ENCODE assay signal across 8 mouse cellular contexts in genomic region chr10:91123828-91124822, GRCm38 (mm10). TPM values are rescaled to one million over a fixed set of nuclear protein-coding genes. Genes with fewer than 3 reads are reported as not detected.
A peak's percentile ranks its signal among the peaks of the same experiment; 100 is the strongest.
DNase-seq lines count a peak whose midpoint lies in the region; ATAC-seq and TF ChIP-seq lines count a peak whose summit lies in the region.

Gene Slc25a3, minus strand, starts transcription at chr10:91124059.

- ATAC-seq in forebrain, postnatal 0 days, result peak; percentile 100
- ATAC-seq in lung, embryonic 15.5 days (ENCODE audit: borderline replicate concordance, extremely low read depth, low FRiP score, low TSS enrichment), result peak; percentile 100

- peaks cover 22% of the 10 kb centered on the region for H3K79me2 ChIP-seq in MEL (ENCODE audit: control insufficient read depth, insufficient read depth, low read length, poor library complexity)

- TF ChIP-seq CTCF in MEL (IDR thresholded peaks at IDR 0.05 in 2 of 3, conservative IDR thresholded peaks at IDR 0.05 in 1 of 3; ENCODE audit: control insufficient read depth in 1 of 3, insufficient read depth in 1 of 3, low read depth in 2 of 3, low read length in 3 of 3, poor library complexity in 1 of 3, severe bottlenecking in 1 of 3), result 0 out of 6 replicates have a peak, but pooled peaks of 1 of the 3 experiments have one; percentile 0
- TF ChIP-seq CTCF in cerebellum, adult 2 months (IDR thresholded peaks at IDR 0.05; ENCODE audit: borderline replicate concordance, insufficient read depth, low read depth, low read length), result no peak
- TF ChIP-seq CTCF in forebrain, postnatal 0 days (IDR thresholded peaks at IDR 0.05; ENCODE audit: low read depth), result no peak

- peak; percentile 99 for DNase-seq in MEL (ENCODE audit: low read depth, low spot score)
- DNase-seq in cerebellum, adult 2 months, result peak; percentile 98 to 99
- DNase-seq in forebrain, postnatal 0 days, result peak; percentile 99
- DNase-seq in heart, postnatal 4 days, result peak; percentile 98
- peak; percentile 97 to 98 for DNase-seq in layer of hippocampus, adult 8-10 months (ENCODE audit: low spot score in 2 of 2)
- DNase-seq in ovary, adult 18-20 months (ENCODE audit: low spot score), result peak; percentile 98
- peak; percentile 99 for DNase-seq in thymus, postnatal 0 days (ENCODE audit: low spot score)

- 9% methylated on average over 59 of the region's 59 CpGs for WGBS in cerebellum, adult 2 months
- WGBS in forebrain, postnatal 0 days, result 13% methylated on average over 59 of the region's 59 CpGs
- 10% methylated on average over 59 of the region's 59 CpGs for WGBS in lung, embryonic 15.5 days

- H3K4me1 ChIP-seq in MEL (ENCODE audit: control insufficient read depth in 1 of 2, insufficient read depth in 2 of 2, low read length in 2 of 2), result peaks cover 12 to 17% of the 10 kb centered on the region in 2 experiments
- H3K4me1 ChIP-seq in cerebellum, adult 2 months (ENCODE audit: control insufficient read depth, insufficient read depth, low read length), result peaks cover 6% of the 10 kb centered on the region; the same call in 1 of the 2 replicates
- H3K4me1 ChIP-seq in forebrain, postnatal 0 days (ENCODE audit: insufficient read depth), result 0 out of 2 replicates have a peak, but pooled peaks cover 3% of the 10 kb centered on the region
- H3K4me1 ChIP-seq in lung, embryonic 15.5 days, result peaks cover 15% of the 10 kb centered on the region

- TF ChIP-seq EP300 in MEL (IDR thresholded peaks at IDR 0.05; ENCODE audit: low read depth in 1 of 2, low read length in 2 of 2), result peak in 1 of 2 experiments; percentile 34; a peak in 1 of 4 replicates

- peak within 1 kb of the TSS; percentile 73 for H3K27ac ChIP-seq in MEL (ENCODE audit: control insufficient read depth, low read depth, low read length)
- peak within 1 kb of the TSS; percentile 95 for H3K27ac ChIP-seq in cerebellum, adult 2 months (ENCODE audit: insufficient read depth, low read length)
- peak within 1 kb of the TSS; percentile 91 for H3K27ac ChIP-seq in forebrain, postnatal 0 days (ENCODE audit: low read depth, low read length)
- peak within 1 kb of the TSS; percentile 89 for H3K27ac ChIP-seq in lung, embryonic 15.5 days

- peaks cover 22 to 38% of the 10 kb centered on the region in 2 experiments for H3K36me3 ChIP-seq in MEL (ENCODE audit: control insufficient read depth in 1 of 2, insufficient read depth in 2 of 2, low read length in 2 of 2)
- H3K36me3 ChIP-seq in forebrain, postnatal 0 days (ENCODE audit: insufficient read depth), result peaks cover 14% of the 10 kb centered on the region; the same call in 1 of the 2 replicates
- peaks cover 24% of the 10 kb centered on the region for H3K36me3 ChIP-seq in lung, embryonic 15.5 days

- H3K4me3 ChIP-seq in MEL (ENCODE audit: control insufficient read depth in 1 of 2, insufficient read depth in 1 of 2, low read depth in 2 of 2, low read length in 2 of 2), result peak within 1 kb of the TSS; percentile 67 to 81
- H3K4me3 ChIP-seq in cerebellum, adult 2 months (replicated peaks; ENCODE audit: insufficient read depth, low read depth, low read length), result peak within 1 kb of the TSS; percentile 79
- peak within 1 kb of the TSS; percentile 99 for H3K4me3 ChIP-seq in forebrain, postnatal 0 days (ENCODE audit: low read depth, low read length)
- peak within 1 kb of the TSS; percentile 95 for H3K4me3 ChIP-seq in lung, embryonic 15.5 days

- H3K4me2 ChIP-seq in forebrain, postnatal 0 days (ENCODE audit: low read depth), result peak within 1 kb of the TSS; percentile 94
- peak within 1 kb of the TSS; percentile 64 for H3K4me2 ChIP-seq in lung, embryonic 15.5 days

- no peaks in the 10 kb centered on the region for H3K9me3 ChIP-seq in MEL (replicated peaks; ENCODE audit: insufficient read depth, low read length)
- H3K9me3 ChIP-seq in forebrain, postnatal 0 days (ENCODE audit: low read length), result no peaks in the 10 kb centered on the region
- H3K9me3 ChIP-seq in lung, embryonic 15.5 days, result no peaks in the 10 kb centered on the region

- H3K9ac ChIP-seq in MEL (ENCODE audit: control insufficient read depth, low read depth, low read length, poor library complexity, severe bottlenecking), result peak within 1 kb of the TSS; percentile 90
- H3K9ac ChIP-seq in forebrain, postnatal 0 days, result peak within 1 kb of the TSS; percentile 100
- peak within 1 kb of the TSS; percentile 93 for H3K9ac ChIP-seq in lung, embryonic 15.5 days

- no peaks in the 10 kb centered on the region for H3K27me3 ChIP-seq in MEL (ENCODE audit: control insufficient read depth in 1 of 2, insufficient read depth in 2 of 2, low read length in 2 of 2)
- H3K27me3 ChIP-seq in cerebellum, adult 2 months (ENCODE audit: control insufficient read depth, insufficient read depth, low read length), result no peaks in the 10 kb centered on the region
- H3K27me3 ChIP-seq in forebrain, postnatal 0 days (ENCODE audit: insufficient read depth, low read length), result no peaks in the 10 kb centered on the region
- H3K27me3 ChIP-seq in lung, embryonic 15.5 days, result no peaks in the 10 kb centered on the region

- no peak for TF ChIP-seq RAD21 in MEL (IDR thresholded peaks at IDR 0.05; ENCODE audit: low read depth, low read length)

- TF ChIP-seq POLR2A in MEL (IDR thresholded peaks at IDR 0.05; ENCODE audit: control insufficient read depth in 1 of 2, insufficient read depth in 1 of 2, low read depth in 1 of 2, low read length in 2 of 2, poor library complexity in 1 of 2), result peak; percentile 98
- peak; percentile 99 for TF ChIP-seq POLR2A in cerebellum, adult 2 months (IDR thresholded peaks at IDR 0.05; ENCODE audit: borderline replicate concordance, insufficient read depth, low read length)

TF ChIP-seq in MEL, 35 proteins besides CTCF, POLR2A, EP300 and RAD21 (continues in another document):
- no peak for TF ChIP-seq USF2 (IDR thresholded peaks at IDR 0.05; ENCODE audit: borderline replicate concordance in 1 of 2, insufficient read depth in 1 of 2, low read depth in 1 of 2, low read length in 2 of 2)
- TF ChIP-seq MYB (IDR thresholded peaks at IDR 0.05; ENCODE audit: low read depth, low read length), result no peak
- peak; percentile 90 for TF ChIP-seq HCFC1 (IDR thresholded peaks at IDR 0.05; ENCODE audit: low read depth, low read length)
- no peak for TF ChIP-seq RCOR1 (IDR thresholded peaks at IDR 0.05; ENCODE audit: low read depth, low read length)
- TF ChIP-seq ZKSCAN1 (IDR thresholded peaks at IDR 0.05; ENCODE audit: low read depth, low read length), result no peak
- TF ChIP-seq MYC (IDR thresholded peaks at IDR 0.05; ENCODE audit: low read depth, low read length), result peak; percentile 44; the same call in 1 of the 2 replicates
- peak; percentile 60; the same call in 1 of the 2 replicates for TF ChIP-seq BHLHE40 (IDR thresholded peaks at IDR 0.05; ENCODE audit: borderline replicate concordance, low read depth, low read length)
- TF ChIP-seq ZNF384 (IDR thresholded peaks at IDR 0.05; ENCODE audit: low read depth, low read length), result peak; percentile 98
- TF ChIP-seq ZC3H11A (IDR thresholded peaks at IDR 0.05; ENCODE audit: low read depth, low read length), result no peak
- TF ChIP-seq ZMIZ1 (IDR thresholded peaks at IDR 0.05; ENCODE audit: low read depth, low read length), result peak; percentile 97
- no peak for TF ChIP-seq SMC3 (IDR thresholded peaks at IDR 0.05; ENCODE audit: low read depth, low read length)
- peak; percentile 71 for TF ChIP-seq MAX (IDR thresholded peaks at IDR 0.05; ENCODE audit: low read length)
- no peak for TF ChIP-seq GATA1 (IDR thresholded peaks at IDR 0.05; ENCODE audit: low read depth, low read length)
- peak; percentile 99 for TF ChIP-seq NELFE (IDR thresholded peaks at IDR 0.05; ENCODE audit: low read depth, low read length)
- TF ChIP-seq POLR2AphosphoS2 (IDR thresholded peaks at IDR 0.05; ENCODE audit: low read length), result peak; percentile 89
- peak; percentile 63 for TF ChIP-seq MXI1 (IDR thresholded peaks at IDR 0.05; ENCODE audit: low read depth, low read length)
- no peak; the same call in none of the 2 replicates for TF ChIP-seq CHD2 (IDR thresholded peaks at IDR 0.05; ENCODE audit: low read length)
- peak; percentile 58; the same call in 1 of the 2 replicates for TF ChIP-seq GABPA (IDR thresholded peaks at IDR 0.05; ENCODE audit: low read depth, low read length)
- TF ChIP-seq SIN3A (IDR thresholded peaks at IDR 0.05; ENCODE audit: low read length), result peak; percentile 78
- TF ChIP-seq USF1 (IDR thresholded peaks at IDR 0.05; ENCODE audit: low read depth, low read length), result peak; percentile 67; the same call in 1 of the 2 replicates
- TF ChIP-seq MEF2A (IDR thresholded peaks at IDR 0.05; ENCODE audit: extremely low read depth, insufficient replicate concordance, low read depth, low read length, poor library complexity, severe bottlenecking), result no peak
- TF ChIP-seq TAL1 (IDR thresholded peaks at IDR 0.05; ENCODE audit: low read length), result no peak
- TF ChIP-seq E2F4 (IDR thresholded peaks at IDR 0.05; ENCODE audit: borderline replicate concordance, low read depth, low read length), result no peak
- 0 out of 2 replicates have a peak, but pooled peaks have one; percentile 16 for TF ChIP-seq UBTF (IDR thresholded peaks at IDR 0.05; ENCODE audit: borderline replicate concordance, insufficient read depth, low read depth, low read length)
- peak; percentile 51; the same call in 1 of the 2 replicates for TF ChIP-seq ETS1 (IDR thresholded peaks at IDR 0.05; ENCODE audit: low read depth, low read length)
- TF ChIP-seq CHD1 (IDR thresholded peaks at IDR 0.05; ENCODE audit: low read depth, low read length), result peak; percentile 93; the same call in 1 of the 2 replicates
- TF ChIP-seq MAZ (IDR thresholded peaks at IDR 0.05; ENCODE audit: low read depth, low read length), result peak; percentile 69
- 0 out of 2 replicates have a peak, but pooled peaks have one; percentile 60 for TF ChIP-seq POLR2AphosphoS5 (IDR thresholded peaks at IDR 0.05; ENCODE audit: borderline replicate concordance, low read depth, low read length)
- peak; percentile 84 for TF ChIP-seq ELF1 (IDR thresholded peaks at IDR 0.05; ENCODE audit: low read depth, low read length)

RNA-seq across cellular contexts. Expression of gene Slc25a3, which starts in this region (rescaled TPM):
- 497 and 556 TPM in 2 replicates for total RNA-seq in MEL (2012; rRNA removed)
- polyA plus RNA-seq in MEL (2012; ENCODE audit: insufficient read depth in 1 of 2, insufficient read length in 2 of 2, low read depth in 1 of 2, low replicate concordance in 2 of 2, missing spikeins in 1 of 2), result 100 to 1,000 TPM; 368 to 868 TPM
- 772 and 804 TPM in 2 replicates for polyA plus RNA-seq in cerebellum, adult 2 months (2012; rRNA removed)
- total RNA-seq in forebrain, postnatal 0 days (2014; rRNA removed), result 321 and 336 TPM in 2 replicates
- 529 and 607 TPM in 2 replicates for polyA plus RNA-seq in forebrain, postnatal 0 days (2015; fragmentation: Nextera tagmentation; extraction: Ambion mirVana)
- 1,000 to 10,000 TPM; 1,954 to 1,992 TPM for total RNA-seq in heart, postnatal 4 days (2021)
- total RNA-seq in layer of hippocampus, adult 8-10 months (2022), result 100 to 1,000 TPM; 490 to 567 (median 535) TPM
- polyA plus RNA-seq in lung, embryonic 15.5 days (2015; fragmentation: Nextera tagmentation; extraction: Ambion mirVana), result 417 and 419 TPM in 2 replicates
- 416 and 468 TPM in 2 replicates for polyA plus RNA-seq in thymus, postnatal 0 days (2015; fragmentation: Nextera tagmentation; extraction: Ambion mirVana)

Comparison
In these comparisons a context has a peak if more than half of its experiments do, and no peak if none do; other contexts are left out.
1. Peak in every context shown above with its lines: DNase-seq, ATAC-seq, H3K4me3 ChIP-seq and H3K27ac ChIP-seq.